Mouse (Mus musculus) heart, adult 8-10 months (tissue): ENCODE results near the gene Rph3a. TPM values are rescaled to one million over a fixed set of nuclear protein-coding genes. Genes with fewer than 3 reads are reported as not detected.
A peak's percentile ranks its signal among the peaks of the same experiment; 100 is the strongest.

ENCODE experiments used
- DNase-seq: peaks from one replicate; pipeline ENCODE4 v3.0.0; 2022; ENCODE audit warnings: low spot score
- total RNA-seq, 4 experiments: library from RNA; stranded (reverse); gene quantifications; 2 replicates each; pipeline ENCODE4 v1.2.4; 2022

Gene Rph3a
- under 1 TPM in 2 of 4 experiments, not detected in 2; 0.06 to 0.12 TPM for total RNA-seq

GRCm38 (mm10) chr5:121009811-121010569, at the start of gene Rph3a:
Gene Rph3a, minus strand, starts transcription at chr5:121010092.
- DNase-seq, result no peak

DNA sequence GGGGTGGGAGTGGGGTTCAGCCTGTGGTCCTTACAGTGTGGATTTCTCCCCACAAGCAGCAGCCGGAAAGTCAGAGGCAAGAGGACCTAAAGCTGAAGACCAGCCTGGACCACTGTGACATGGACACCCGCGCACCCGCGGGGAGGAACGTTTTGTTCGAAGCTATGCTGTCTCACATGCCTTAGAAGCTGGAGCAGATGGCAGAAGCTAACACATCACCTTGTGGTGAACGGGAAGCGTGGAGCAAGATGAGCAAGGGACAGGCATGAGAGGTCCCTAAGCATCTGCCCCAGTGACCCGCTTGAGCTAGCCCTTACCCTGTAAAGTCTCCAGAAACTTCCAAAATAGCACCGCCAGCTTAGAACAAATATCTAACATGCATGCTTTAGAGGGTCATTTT, 48.4 kb upstream of the Rph3a start:
- no peak for DNase-seq

GRCm38 (mm10) chr5:121053886-121054285, 44.0 kb upstream of the Rph3a start:
- no peak for DNase-seq

DNA sequence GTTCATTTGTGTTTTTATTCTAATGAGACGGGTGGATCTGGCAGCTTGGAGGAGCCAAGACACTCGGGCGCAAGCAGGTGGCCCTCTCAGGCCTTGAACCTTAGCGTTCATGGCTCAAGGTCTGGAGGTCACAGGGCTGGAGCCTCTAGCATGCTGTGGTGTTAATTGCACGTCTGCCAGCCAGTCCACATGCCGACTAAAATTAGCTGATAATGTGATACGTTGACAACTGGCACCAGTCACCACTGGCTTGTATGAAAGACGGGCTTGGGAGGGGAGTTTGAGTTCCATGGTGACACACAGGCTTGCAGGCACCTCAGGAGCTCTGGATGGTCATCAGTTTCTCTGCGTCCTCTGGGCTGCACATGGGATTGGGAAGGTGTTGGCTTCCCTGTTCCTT, 31.9 kb upstream of the Rph3a start:
- DNase-seq, result peak; percentile 56

- no peak for DNase-seq
Observed at GRCm38 (mm10) chr5:121039465-121039864, 29.6 kb upstream of the Rph3a start.

DNA sequence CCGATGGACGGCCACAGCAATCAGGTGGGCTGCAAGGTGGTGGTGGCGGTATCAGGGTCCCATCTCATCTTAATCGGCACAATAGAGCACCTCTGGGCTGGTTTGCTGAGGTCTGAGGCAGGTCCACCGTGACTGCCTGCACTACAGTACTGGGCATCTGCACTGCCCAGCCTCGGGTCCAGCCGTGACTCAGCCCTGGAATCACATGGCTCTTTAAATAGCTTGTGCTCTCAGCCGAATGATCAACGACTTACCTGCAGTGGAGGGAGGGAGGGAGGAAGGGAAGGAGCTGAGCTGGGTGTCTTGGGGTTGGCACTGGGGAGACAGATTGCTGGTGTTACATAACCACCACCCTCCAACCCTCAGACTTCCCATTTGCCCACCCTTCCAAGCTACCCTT, 20.3 kb upstream of the Rph3a start:
- DNase-seq, result no peak

GRCm38 (mm10) chr5:121019505-121019904, 9.6 kb upstream of the Rph3a start:
- no peak for DNase-seq

GRCm38 (mm10) chr5:121017699-121018098, 7.8 kb upstream of the Rph3a start:
- DNase-seq, result no peak

DNA sequence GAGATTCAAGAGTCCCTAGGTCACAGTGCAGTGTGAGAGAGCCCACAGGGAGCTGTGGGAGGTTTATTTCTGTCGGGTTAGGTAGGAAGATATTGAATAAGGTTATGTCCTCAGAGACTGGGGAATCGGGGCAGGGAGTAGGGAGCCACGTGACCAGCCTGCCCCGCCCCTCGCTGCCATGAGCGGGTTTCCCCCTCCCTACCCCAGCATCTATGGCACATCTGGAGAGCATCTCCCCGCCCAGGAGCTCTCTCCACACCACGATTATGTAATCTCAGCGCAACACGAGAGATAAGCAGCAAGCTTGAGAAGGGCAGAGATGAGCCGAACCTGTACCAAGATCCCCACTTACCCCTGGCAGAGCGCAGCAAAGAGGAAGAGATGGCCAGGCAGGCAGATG, 6.5 kb upstream of the Rph3a start:
- no peak for DNase-seq

DNA sequence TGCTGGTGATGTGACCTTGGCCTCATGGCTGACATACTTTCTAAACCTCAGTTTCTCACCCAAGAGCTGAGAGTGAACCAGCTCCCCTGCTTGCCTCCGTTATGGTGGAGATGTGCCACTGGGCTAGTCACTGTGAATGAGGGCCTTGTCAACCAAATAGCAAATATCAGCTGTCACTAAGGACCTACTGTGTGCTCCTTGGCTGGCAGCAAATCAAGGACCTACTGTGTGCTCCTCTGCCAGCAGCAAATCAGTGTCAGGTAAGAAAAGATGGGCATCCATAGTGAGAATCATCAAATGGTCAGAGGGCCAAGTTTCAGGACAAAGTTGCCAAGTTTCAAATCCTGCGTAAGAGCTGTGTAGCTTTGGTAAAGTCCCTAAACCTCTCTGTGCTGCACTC, 4.6 kb upstream of the Rph3a start:
- no peak for DNase-seq

DNA sequence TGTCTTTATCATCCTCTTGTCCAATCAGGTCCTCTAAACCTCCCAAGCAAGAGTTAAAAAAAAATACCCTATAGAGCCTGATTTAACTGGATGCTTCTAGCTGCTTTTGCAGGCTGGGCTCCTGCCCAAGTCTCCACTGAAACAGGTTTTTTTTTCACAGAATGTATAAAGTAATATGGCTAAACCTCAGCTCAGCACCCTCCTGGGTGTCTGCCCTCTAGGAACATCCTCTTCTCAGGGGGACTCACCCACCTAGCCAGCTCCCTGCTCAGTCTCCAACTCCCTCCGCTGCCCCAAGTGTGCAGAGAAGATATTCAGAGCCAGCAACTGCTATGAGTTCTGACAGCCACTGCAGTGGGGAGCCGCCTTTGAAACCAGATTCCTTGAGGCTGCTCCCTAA, 2.1 kb upstream of the Rph3a start:
- DNase-seq, result no peak

- DNase-seq, result peak; percentile 7
Observed at GRCm38 (mm10) chr5:121009406-121009805, 486 bp downstream of the Rph3a start.

DNA sequence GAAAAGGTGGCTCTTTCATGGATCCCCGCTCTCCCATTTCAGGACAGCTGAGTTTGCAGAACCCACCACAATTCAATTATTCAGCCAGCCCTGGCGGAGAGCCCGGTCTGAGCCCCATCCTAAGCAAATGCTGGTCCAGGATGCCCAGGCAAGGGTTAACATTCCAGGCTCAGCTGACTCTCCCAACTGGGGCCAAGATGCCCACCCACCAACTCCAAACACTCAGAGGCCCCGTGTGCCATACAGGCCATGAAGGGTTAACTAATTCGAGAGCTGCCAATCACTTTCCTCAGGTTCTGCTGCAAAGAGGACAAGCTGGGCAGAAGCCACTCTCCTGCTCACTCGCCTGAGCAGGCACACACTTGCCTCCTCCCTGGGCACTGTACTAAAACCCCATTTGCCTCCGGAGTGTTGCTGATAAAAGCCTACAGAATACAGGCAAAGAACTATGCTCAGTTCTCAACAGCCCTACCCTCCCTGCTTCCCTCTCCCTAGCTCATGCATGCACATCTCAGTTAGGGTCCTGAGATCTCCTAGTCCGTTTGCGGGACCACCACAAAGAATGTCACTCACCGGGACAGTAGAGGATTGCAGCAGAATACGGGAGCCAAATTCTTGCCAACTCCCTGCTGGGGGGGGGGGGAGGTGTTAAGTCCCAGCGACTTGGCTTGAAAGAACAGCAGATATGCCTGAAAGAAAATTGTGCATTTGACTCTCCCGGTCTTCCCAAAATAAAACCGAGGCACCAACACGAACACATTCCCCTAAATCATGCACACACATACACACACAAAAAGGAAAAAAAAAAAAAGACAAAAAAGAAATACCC, 1.3 kb downstream of the Rph3a start:
- no peak for DNase-seq

- no peak for DNase-seq
Observed at GRCm38 (mm10) chr5:121007563-121007962, 2.3 kb downstream of the Rph3a start.

DNA sequence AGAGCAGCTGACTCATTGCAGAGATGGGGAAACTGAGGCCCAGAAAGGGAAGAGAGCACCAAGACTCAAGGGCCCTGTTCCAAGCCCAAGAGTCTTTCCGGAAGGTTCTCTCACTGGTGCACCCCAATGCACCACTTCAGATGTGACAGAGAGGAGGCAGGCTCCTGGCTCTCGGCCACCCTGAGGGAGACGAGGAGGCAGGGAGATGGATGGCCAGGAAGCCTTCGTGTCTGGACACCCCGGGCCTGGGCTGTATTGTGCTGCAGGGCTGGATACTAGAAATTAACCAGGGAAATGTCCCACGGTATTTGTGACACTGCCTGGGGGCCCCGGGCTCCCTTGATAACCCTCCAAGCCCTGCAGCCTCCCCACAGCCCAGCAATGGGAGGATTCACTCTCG, 2.8 kb downstream of the Rph3a start:
- DNase-seq, result no peak

GRCm38 (mm10) chr5:121006176-121006575, 3.7 kb downstream of the Rph3a start:
- DNase-seq, result no peak

GRCm38 (mm10) chr5:121003781-121004180, 6.1 kb downstream of the Rph3a start:
- DNase-seq, result no peak

GRCm38 (mm10) chr5:120999573-120999972, 10.3 kb downstream of the Rph3a start:
- no peak for DNase-seq

DNA sequence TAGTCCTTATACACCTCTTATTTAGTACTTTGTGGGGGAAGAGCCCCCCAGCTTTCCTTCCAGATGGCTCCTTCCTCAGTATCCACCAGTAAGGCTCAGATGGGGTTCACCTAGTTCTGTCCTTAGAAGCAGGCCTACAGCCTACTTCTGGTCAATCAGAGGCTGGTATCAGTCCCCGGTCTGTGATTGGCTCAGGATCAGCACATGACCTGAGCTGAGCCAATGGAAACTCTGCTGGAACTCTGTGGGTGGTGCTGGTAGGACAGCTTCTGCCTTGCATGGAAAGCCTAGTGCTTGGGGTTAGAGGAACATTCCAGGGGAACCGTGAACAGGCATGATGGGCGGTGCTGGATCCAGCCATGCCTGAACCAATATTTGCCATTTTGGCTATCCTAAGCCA, 21.5 kb downstream of the Rph3a start:
- no peak for DNase-seq

- DNase-seq, result no peak
Observed at GRCm38 (mm10) chr5:120983029-120983428, 26.9 kb downstream of the Rph3a start.

DNA sequence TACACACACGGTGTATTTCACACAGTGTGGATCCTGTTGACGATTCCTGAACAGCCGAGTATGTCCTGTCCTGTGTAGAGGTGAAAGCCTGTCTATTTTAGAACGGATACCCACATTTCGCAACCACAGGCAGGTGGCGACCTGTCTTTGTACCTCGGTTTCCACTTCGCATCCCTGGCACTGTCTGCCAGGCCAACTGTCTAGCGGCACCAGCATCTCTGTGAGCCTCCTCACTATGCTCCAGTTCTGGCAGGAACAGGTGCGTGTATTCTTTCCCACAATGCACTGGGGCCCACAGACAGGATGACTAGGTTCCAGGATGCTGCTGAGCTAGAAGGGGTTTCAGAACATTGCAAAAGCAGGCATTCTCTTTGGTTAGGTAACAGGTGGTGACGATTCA, 28.7 kb downstream of the Rph3a start:
- DNase-seq, result no peak

DNA sequence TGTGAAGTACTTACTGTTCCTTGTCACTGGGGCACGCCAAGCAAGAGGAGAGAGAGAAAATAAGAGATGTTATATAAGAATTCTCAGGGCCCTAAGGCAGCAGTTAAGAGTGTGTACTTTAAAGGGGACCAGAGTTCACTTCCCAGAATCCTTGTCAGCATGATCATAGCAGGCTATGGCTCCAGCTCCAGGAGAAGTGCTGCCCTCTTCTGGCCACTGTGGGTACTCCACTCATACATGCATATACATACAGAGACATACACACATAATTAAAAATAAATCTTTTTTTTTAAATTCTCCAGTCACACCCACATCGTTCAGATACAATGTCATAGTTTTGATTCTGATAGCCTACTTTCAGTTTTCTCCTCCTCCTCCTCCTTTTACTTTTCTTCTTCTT, 29.8 kb downstream of the Rph3a start:
- DNase-seq, result no peak

DNA sequence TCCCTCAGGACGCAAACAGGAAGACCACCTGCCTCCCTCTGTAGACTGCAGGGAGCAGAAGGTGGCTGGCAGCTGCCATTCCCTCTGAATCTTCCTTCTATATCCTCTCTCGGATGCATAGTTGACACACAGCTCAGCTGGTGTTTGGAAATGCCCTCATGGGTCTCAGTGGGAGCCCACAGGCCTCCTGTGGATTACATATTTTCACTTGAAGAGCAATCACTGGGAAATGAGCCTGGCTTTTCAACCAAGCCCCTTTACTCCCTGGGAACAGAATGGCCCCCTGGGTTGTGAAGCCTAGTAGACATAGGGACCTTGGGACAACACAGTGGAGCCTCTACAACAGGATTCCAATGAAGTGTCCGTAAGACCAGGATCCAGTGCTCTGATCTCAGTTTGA, 33.8 kb downstream of the Rph3a start:
- no peak for DNase-seq
